ENCODE assay signal across 14 mouse cellular contexts in genomic region chr17:86479406-86479805, GRCm38 (mm10).
"Had no signal": no experiment of that assay in that cellular context is flagged by ENCODE, and none has a peak within 500 bp of the region (broad histone marks: within the 10 kb centered on the region; RNA-seq: fewer than 3 reads in every experiment).

No protein-coding gene starts in this region.

- DNase-seq: gastrocnemius, adult 2 months; gastrocnemius, postnatal 10 days; gastrocnemius, postnatal 25 days; heart, adult 18-20 months; heart, postnatal 14 days; heart, postnatal 36 days; kidney, adult 11 months; kidney, adult 2 months; kidney, adult 9 months; kidney, postnatal 14 days; kidney, postnatal 36 days; layer of hippocampus, adult 9-11 months; layer of hippocampus, postnatal 36 days; left cerebral cortex, postnatal 4 days had no signal
